Mouse (Mus musculus) midbrain, embryonic 12.5 days (tissue): ENCODE results near the gene Rptn. TPM values are rescaled to one million over a fixed set of nuclear protein-coding genes. Genes with fewer than 3 reads are reported as not detected.
A peak's percentile ranks its signal among the peaks of the same experiment; 100 is the strongest.

Experiments used
- ATAC-seq: fragments of 200-750 bp; cut with Nextera tagmentation; 2 replicates; pipeline ENCODE4 v1.8.0; 2017; ENCODE audit warnings: low read depth, moderate TSS enrichment, moderate library complexity; ENCODE audit not compliant: low FRiP score
- H3K27ac ChIP-seq: fragments of 300-500 bp; sonication (generic); replicated peaks from 2 replicates; pipeline ENCODE4 v1.5.1; 2016; ENCODE audit warnings: mild to moderate bottlenecking
- H3K27me3 ChIP-seq: fragments of 300-500 bp; sonication (generic); 2 replicates; pipeline ENCODE4 v1.6.1; 2016; ENCODE audit warnings: mild to moderate bottlenecking
- H3K36me3 ChIP-seq: fragments of 300-500 bp; sonication (generic); 2 replicates; pipeline ENCODE4 v1.6.1; 2016
- H3K4me1 ChIP-seq: fragments of 300-500 bp; sonication (generic); 2 replicates; pipeline ENCODE4 v1.6.1; 2016
- H3K4me2 ChIP-seq: fragments of 300-500 bp; sonication (generic); replicated peaks from 2 replicates; pipeline ENCODE4 v1.6.1; 2016; ENCODE audit warnings: mild to moderate bottlenecking, moderate library complexity
- H3K4me3 ChIP-seq: fragments of 300-500 bp; sonication (generic); 2 replicates; pipeline ENCODE4 v1.5.1; 2016; ENCODE audit warnings: mild to moderate bottlenecking
- H3K9ac ChIP-seq: fragments of 300-500 bp; sonication (generic); replicated peaks from 2 replicates; pipeline ENCODE4 v1.6.1; 2016; ENCODE audit warnings: mild to moderate bottlenecking, moderate library complexity
- H3K9me3 ChIP-seq: fragments of 300-500 bp; sonication (generic); 2 replicates; pipeline ENCODE4 v1.6.1; 2016; ENCODE audit warnings: mild to moderate bottlenecking
- WGBS: fragments of 180-500 bp; shearing (Covaris S2); methylation state at CpG from one replicate; pipeline ENCODE4 v1.1.7; 2016; 5-methylcytosine and 5-hydroxymethylcytosine counted together
- polyA plus RNA-seq: library from polyadenylated mRNA; unstranded; fragments of >200 nt; fragmentation: Nextera tagmentation; extraction: Ambion mirVana; gene quantifications from 2 replicates; pipeline ENCODE4 v1.2.1, GENCODE M21; 2016

Gene Rptn
- not detected in 2 replicates for polyA plus RNA-seq

DNA sequence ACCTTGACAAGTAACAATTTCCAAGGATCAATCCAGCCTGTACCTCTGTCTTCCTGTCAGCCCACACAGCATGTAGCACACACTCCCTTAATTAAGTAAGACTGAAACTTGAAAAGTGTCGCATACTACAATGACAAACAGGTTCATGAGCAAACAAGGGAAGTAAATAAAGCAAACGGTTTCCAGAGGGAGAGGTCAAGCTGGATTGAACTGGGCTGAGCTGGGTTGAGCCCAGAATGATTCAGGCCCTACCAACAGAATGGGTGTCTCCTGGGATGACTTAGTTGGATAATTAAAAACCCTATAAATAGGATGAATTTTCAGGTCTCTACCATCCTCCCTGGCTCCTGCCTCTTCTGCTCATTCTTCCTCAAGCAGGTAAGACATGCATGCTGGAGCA, at the start of gene Rptn:
Gene Rptn (plus strand): TSS at position 334 of the 400 bp plus-strand sequence.
- Histone ChIP-seq H3K9ac (no peak within 1 kb of the TSS), H3K4me1 (no peaks in the 10 kb centered on the region), H3K9me3 (no peaks in the 10 kb centered on the region), H3K4me3 (no peak within 1 kb of the TSS), H3K27ac (no peak within 1 kb of the TSS), H3K36me3 (no peaks in the 10 kb centered on the region), H3K4me2 (no peak within 1 kb of the TSS), H3K27me3 (no peaks in the 10 kb centered on the region)
- ATAC-seq, result no peak
- 78% methylated on average over 2 of the region's 2 CpGs for WGBS

DNA sequence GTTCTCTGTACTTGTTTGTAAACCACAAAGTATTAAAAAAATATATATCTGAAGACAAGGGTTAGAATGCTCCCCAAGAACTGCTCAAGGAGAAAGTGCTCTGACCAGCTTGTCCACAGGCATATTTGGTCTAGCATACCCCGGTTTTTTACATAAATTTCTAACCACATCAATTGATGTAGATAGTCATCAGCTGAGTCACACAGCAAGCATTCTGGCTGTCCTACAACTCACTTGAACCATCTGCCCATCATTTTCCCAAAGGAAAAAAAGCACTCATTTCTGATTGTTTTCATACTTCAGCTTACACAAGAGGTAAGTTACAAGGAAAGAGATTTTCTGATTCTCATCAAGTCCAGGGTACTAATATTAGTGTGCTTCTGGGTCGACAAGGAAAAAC, 46.6 kb upstream of the Rptn start:
- Histone ChIP-seq H3K27ac (no peak overlapping the region), H3K4me1 (no peaks in the 10 kb centered on the region), H3K27me3 (no peaks in the 10 kb centered on the region), H3K4me3 (no peak overlapping the region), H3K9ac (no peak overlapping the region), H3K9me3 (no peaks in the 10 kb centered on the region), H3K36me3 (no peaks in the 10 kb centered on the region), H3K4me2 (no peak overlapping the region)
- no peak for ATAC-seq
- WGBS, result 92% methylated on average over 2 of the region's 2 CpGs

- no peak overlapping the region for H3K27ac ChIP-seq
- ATAC-seq, result 0 out of 2 replicates have a peak, but pooled peaks have one; percentile 10
Observed at GRCm38 (mm10) chr3:93360045-93360444, 33.5 kb upstream of the Rptn start.

GRCm38 (mm10) chr3:93361933-93362574, 31.4 kb upstream of the Rptn start:
- H3K27ac ChIP-seq, result no peak overlapping the region
- peak; percentile 83 for ATAC-seq
- peaks cover 8% of the 10 kb centered on the region; the same call in 1 of the 2 replicates for H3K4me1 ChIP-seq
- H3K36me3 ChIP-seq, result no peaks in the 10 kb centered on the region
- H3K4me2 ChIP-seq, result peak overlapping the region; percentile 43
- no peaks in the 10 kb centered on the region for H3K9me3 ChIP-seq
- H3K27me3 ChIP-seq, result peaks cover 6% of the 10 kb centered on the region; the same call in 1 of the 2 replicates
- 10% methylated on average over 10 of the region's 10 CpGs for WGBS
- H3K9ac ChIP-seq, result no peak overlapping the region
- H3K4me3 ChIP-seq, result no peak overlapping the region

More at GRCm38 (mm10) chr3:93360045-93360444, 33.5 kb upstream of the Rptn start:
- Histone ChIP-seq H3K4me1 (peaks cover 8% of the 10 kb centered on the region; the same call in 1 of the 2 replicates), H3K9ac (no peak overlapping the region), H3K27me3 (peaks cover 6% of the 10 kb centered on the region; the same call in 1 of the 2 replicates), H3K4me2 (no peak overlapping the region), H3K9me3 (no peaks in the 10 kb centered on the region), H3K4me3 (no peak overlapping the region), H3K36me3 (no peaks in the 10 kb centered on the region)
- 18% methylated on average over 7 of the region's 7 CpGs for WGBS

GRCm38 (mm10) chr3:93366966-93367575, 26.4 kb upstream of the Rptn start:
- no peaks in the 10 kb centered on the region for H3K36me3 ChIP-seq
- H3K4me3 ChIP-seq, result no peak overlapping the region
- WGBS, result 76% methylated on average over 3 of the region's 3 CpGs
- no peak for ATAC-seq
- H3K27ac ChIP-seq, result no peak overlapping the region
- no peak overlapping the region for H3K9ac ChIP-seq
- no peak overlapping the region for H3K4me2 ChIP-seq
- H3K9me3 ChIP-seq, result no peaks in the 10 kb centered on the region
- H3K27me3 ChIP-seq, result peaks cover 6% of the 10 kb centered on the region; the same call in 1 of the 2 replicates
- peaks cover 8% of the 10 kb centered on the region; the same call in 1 of the 2 replicates for H3K4me1 ChIP-seq

DNA sequence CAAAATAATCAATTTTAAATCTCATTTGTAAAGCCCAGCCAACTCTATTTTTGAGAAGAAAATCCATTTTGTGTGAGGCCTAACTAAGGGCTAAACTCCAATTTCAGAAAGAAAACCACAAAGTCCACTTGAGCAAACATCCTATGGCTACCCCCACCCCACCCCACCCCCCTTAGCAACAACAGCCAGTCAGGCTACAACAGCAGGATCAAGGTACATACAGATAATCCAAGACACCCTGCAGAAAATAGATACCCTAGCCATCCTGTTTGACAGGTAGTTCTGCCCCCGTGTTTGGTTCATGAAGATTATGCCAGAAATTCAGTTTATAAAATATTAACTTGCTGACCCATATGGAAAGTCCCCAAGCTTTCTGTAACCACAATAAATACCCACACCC, 25.3 kb upstream of the Rptn start:
- H3K4me2 ChIP-seq, result no peak overlapping the region
- WGBS, result 64% methylated on average over 1 of the region's 1 CpGs
- no peak overlapping the region for H3K9ac ChIP-seq
- no peak overlapping the region for H3K27ac ChIP-seq
- H3K9me3 ChIP-seq, result no peaks in the 10 kb centered on the region
- ATAC-seq, result no peak
- no peaks in the 10 kb centered on the region for H3K4me1 ChIP-seq
- no peak overlapping the region for H3K4me3 ChIP-seq
- H3K27me3 ChIP-seq, result peaks cover 6% of the 10 kb centered on the region; the same call in 1 of the 2 replicates
- H3K36me3 ChIP-seq, result no peaks in the 10 kb centered on the region

- Histone ChIP-seq H3K27me3 (no peaks in the 10 kb centered on the region), H3K9ac (no peak overlapping the region), H3K36me3 (no peaks in the 10 kb centered on the region), H3K4me3 (no peak overlapping the region), H3K27ac (no peak overlapping the region), H3K4me1 (no peaks in the 10 kb centered on the region), H3K4me2 (no peak overlapping the region), H3K9me3 (no peaks in the 10 kb centered on the region)
- no peak for ATAC-seq
- 84% methylated on average over 6 of the region's 6 CpGs for WGBS
Observed at GRCm38 (mm10) chr3:93373416-93373815, 20.1 kb upstream of the Rptn start.

DNA sequence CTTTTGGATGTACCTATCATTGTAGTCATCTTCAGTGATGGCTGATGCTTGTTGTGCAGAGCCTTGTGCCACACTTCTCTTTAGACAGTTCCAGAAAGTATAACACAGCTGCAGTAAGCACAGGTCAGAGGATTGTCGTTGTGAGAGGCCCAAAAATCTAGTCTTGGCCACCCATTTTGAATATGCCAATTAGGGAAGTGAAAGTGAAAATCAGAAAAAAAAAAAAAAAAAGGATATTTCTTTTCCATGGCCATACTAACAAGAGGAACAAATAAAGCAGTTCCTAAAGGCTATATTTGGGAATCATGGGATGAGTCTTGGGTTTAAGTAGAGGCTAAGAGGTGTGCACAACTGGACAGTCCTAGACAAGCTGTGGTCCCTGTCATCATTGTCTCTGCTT, 18.3 kb upstream of the Rptn start:
- Histone ChIP-seq H3K4me2 (no peak overlapping the region), H3K36me3 (no peaks in the 10 kb centered on the region), H3K9me3 (no peaks in the 10 kb centered on the region), H3K9ac (no peak overlapping the region), H3K27ac (no peak overlapping the region), H3K4me1 (no peaks in the 10 kb centered on the region), H3K27me3 (no peaks in the 10 kb centered on the region), H3K4me3 (no peak overlapping the region)
- ATAC-seq, result no peak
- WGBS, result 77% methylated on average over 1 of the region's 1 CpGs

- Histone ChIP-seq H3K27me3 (no peaks in the 10 kb centered on the region), H3K4me3 (no peak overlapping the region), H3K36me3 (no peaks in the 10 kb centered on the region), H3K9me3 (no peaks in the 10 kb centered on the region), H3K9ac (no peak overlapping the region), H3K4me1 (no peaks in the 10 kb centered on the region), H3K27ac (no peak overlapping the region), H3K4me2 (no peak overlapping the region)
- no peak for ATAC-seq
- WGBS, result 90% methylated on average over 5 of the region's 5 CpGs
Observed at GRCm38 (mm10) chr3:93375601-93376000, 17.9 kb upstream of the Rptn start.

DNA sequence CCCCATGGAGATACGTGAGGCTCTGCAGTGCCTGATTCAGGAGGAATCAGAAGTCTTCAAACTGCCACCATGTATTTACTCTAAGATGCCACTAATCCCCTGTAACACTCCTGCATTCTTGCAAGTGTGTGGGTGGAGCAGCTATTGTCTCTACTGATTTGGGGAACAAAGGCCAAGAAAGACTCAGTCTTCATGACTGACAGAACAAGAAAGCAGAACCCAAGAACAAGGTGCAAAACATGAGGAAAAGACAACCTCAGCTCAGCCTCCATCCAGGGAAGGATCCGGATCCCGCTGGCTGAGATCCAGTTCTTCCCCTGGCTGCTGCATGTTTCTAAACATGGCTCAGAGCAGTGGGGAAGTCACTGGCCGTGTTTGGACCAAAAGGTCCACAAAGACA, 15.4 kb upstream of the Rptn start:
- Histone ChIP-seq H3K9me3 (no peaks in the 10 kb centered on the region), H3K36me3 (no peaks in the 10 kb centered on the region), H3K4me2 (no peak overlapping the region), H3K9ac (no peak overlapping the region), H3K27me3 (no peaks in the 10 kb centered on the region), H3K4me3 (no peak overlapping the region), H3K4me1 (no peaks in the 10 kb centered on the region), H3K27ac (no peak overlapping the region)
- WGBS, result 48% methylated on average over 4 of the region's 4 CpGs
- ATAC-seq, result no peak

- WGBS, result 90% methylated on average over 3 of the region's 3 CpGs
- H3K4me1 ChIP-seq, result no peaks in the 10 kb centered on the region
- H3K9ac ChIP-seq, result no peak overlapping the region
- H3K36me3 ChIP-seq, result no peaks in the 10 kb centered on the region
- H3K4me3 ChIP-seq, result no peak overlapping the region
- no peak for ATAC-seq
- no peak overlapping the region for H3K4me2 ChIP-seq
- H3K27me3 ChIP-seq, result no peaks in the 10 kb centered on the region
- H3K9me3 ChIP-seq, result no peaks in the 10 kb centered on the region
- no peak overlapping the region for H3K27ac ChIP-seq
Observed at GRCm38 (mm10) chr3:93403936-93404335, 10.4 kb downstream of the Rptn start.

GRCm38 (mm10) chr3:93406992-93407391, 13.5 kb downstream of the Rptn start:
- Histone ChIP-seq H3K4me3 (no peak overlapping the region), H3K4me1 (no peaks in the 10 kb centered on the region), H3K9me3 (no peaks in the 10 kb centered on the region), H3K27ac (no peak overlapping the region), H3K27me3 (no peaks in the 10 kb centered on the region), H3K4me2 (no peak overlapping the region), H3K36me3 (no peaks in the 10 kb centered on the region), H3K9ac (no peak overlapping the region)
- WGBS, result 32% methylated on average over 5 of the region's 5 CpGs
- ATAC-seq, result no peak
